Mouse (Mus musculus) stomach, postnatal 0 days (tissue): ENCODE data around the gene Sult1a1. TPM values are rescaled to one million over a fixed set of nuclear protein-coding genes. Genes with fewer than 3 reads are reported as not detected.

Experiments
- ATAC-seq: fragments of 200-750 bp; cut with Nextera tagmentation; 2 replicates; pipeline ENCODE4 v1.8.0; 2017; ENCODE audit not compliant: low FRiP score, low TSS enrichment
- DNase-seq: peaks from one replicate; pipeline ENCODE4 v3.0.0-alpha.2; 2016; ENCODE audit warnings: low spot score
- H3K27ac ChIP-seq: fragments of 300-500 bp; sonication (generic); replicated peaks from 2 replicates; pipeline ENCODE4 v1.5.1; 2014; ENCODE audit warnings: mild to moderate bottlenecking, control low read depth
- H3K27me3 ChIP-seq: fragments of 300-500 bp; sonication (generic); 2 replicates; pipeline ENCODE4 v1.6.1; 2014; ENCODE audit warnings: low read length; ENCODE audit not compliant: control insufficient read depth, insufficient read depth
- H3K36me3 ChIP-seq: fragments of 300-500 bp; sonication (generic); 2 replicates; pipeline ENCODE4 v1.6.1; 2014; ENCODE audit warnings: low read length, mixed read lengths; ENCODE audit not compliant: control insufficient read depth, insufficient read depth
- H3K4me1 ChIP-seq: fragments of 300-500 bp; sonication (generic); replicated peaks from 2 replicates; pipeline ENCODE4 v1.6.1; 2014; ENCODE audit warnings: antibody characterized with exemption; ENCODE audit not compliant: control insufficient read depth, insufficient read depth
- H3K4me2 ChIP-seq: fragments of 300-500 bp; sonication (generic); replicated peaks from 2 replicates; pipeline ENCODE4 v1.6.1; 2014; ENCODE audit warnings: low read depth, mild to moderate bottlenecking, control low read depth, moderate library complexity
- H3K4me3 ChIP-seq: fragments of 300-500 bp; sonication (generic); 2 replicates; pipeline ENCODE4 v1.5.1; 2014; ENCODE audit warnings: low read depth, low read length, control low read depth
- H3K9ac ChIP-seq: fragments of 300-500 bp; sonication (generic); 2 replicates; pipeline ENCODE4 v1.6.1; 2014; ENCODE audit warnings: mild to moderate bottlenecking, low read length, control low read depth, mixed read lengths
- H3K9me3 ChIP-seq: fragments of 300-500 bp; sonication (generic); 2 replicates; pipeline ENCODE4 v1.6.1; 2016; ENCODE audit warnings: low read length; ENCODE audit not compliant: control insufficient read depth
- CTCF ChIP-seq: IDR thresholded peaks from 2 replicates; pipeline ENCODE4 v1.5.1; 2016; ENCODE audit warnings: antibody characterized with exemption, low read depth, mild to moderate bottlenecking, moderate library complexity
- EP300 ChIP-seq: optimal IDR thresholded peaks from 2 replicates; pipeline ENCODE3; 2016; ENCODE audit warnings: antibody characterized with exemption
- WGBS: fragments of 180-500 bp; shearing (Covaris S2); extraction: QIAGEN DNeasy Blood & Tissue Kit; methylation state at CpG from one replicate; pipeline ENCODE4 v1.1.7; 2014; 5-methylcytosine and 5-hydroxymethylcytosine counted together
- polyA plus RNA-seq: library from polyadenylated mRNA; unstranded; fragments of >200 nt; fragmentation: Nextera tagmentation; extraction: Ambion mirVana; gene quantifications from 2 replicates; pipeline ENCODE4 v1.2.1, GENCODE M21; 2015

The Sult1a1 gene
- polyA plus RNA-seq, 1 experiment from 2014 or later: 10.9 TPM

GRCm38 (mm10) chr7:126701070-126701469 lies 24.8 kb upstream of the Sult1a1 start:
- no peaks in the 10 kb centered on the region for H3K36me3 ChIP-seq
- no peaks in the 10 kb centered on the region; the same call in 1 of the 2 replicates for H3K4me1 ChIP-seq
- no peak overlapping the region for H3K4me3 ChIP-seq
- no peaks in the 10 kb centered on the region for H3K27me3 ChIP-seq
- H3K9me3 ChIP-seq: no peaks in the 10 kb centered on the region
- TF ChIP-seq CTCF: peak; percentile 91
- no peak for TF ChIP-seq EP300
- no peak overlapping the region for H3K4me2 ChIP-seq
- under 1% methylated on average over 11 of the region's 11 CpGs for WGBS
- no peak overlapping the region for H3K27ac ChIP-seq
- peak; percentile 69 for ATAC-seq
- H3K9ac ChIP-seq: peak overlapping the region; percentile 8; the same call in 1 of the 2 replicates
- DNase-seq: peak; percentile 91

GRCm38 (mm10) chr7:126700063-126701015 lies 24.1 kb upstream of the Sult1a1 start:
- Histone ChIP-seq H3K4me3 (no peak overlapping the region), H3K27me3 (no peaks in the 10 kb centered on the region), H3K27ac (no peak overlapping the region), H3K9ac (no peak overlapping the region), H3K9me3 (no peaks in the 10 kb centered on the region), H3K4me1 (no peaks in the 10 kb centered on the region; the same call in 1 of the 2 replicates), H3K36me3 (no peaks in the 10 kb centered on the region), H3K4me2 (no peak overlapping the region)
- TF ChIP-seq EP300: no peak
- TF ChIP-seq CTCF: no peak
- WGBS: 80% methylated on average over 25 of the region's 25 CpGs
- ATAC-seq (no peak; the same call in 1 of the 2 replicates), DNase-seq (no peak)

- Histone ChIP-seq H3K4me1 (no peaks in the 10 kb centered on the region; the same call in 1 of the 2 replicates), H3K4me2 (no peak overlapping the region), H3K27ac (no peak overlapping the region), H3K9ac (no peak overlapping the region), H3K4me3 (no peak overlapping the region), H3K9me3 (no peaks in the 10 kb centered on the region), H3K36me3 (no peaks in the 10 kb centered on the region), H3K27me3 (no peaks in the 10 kb centered on the region)
- DNase-seq (no peak), ATAC-seq (no peak)
- no peak for TF ChIP-seq CTCF
- no peak for TF ChIP-seq EP300
- WGBS: 94% methylated on average over 8 of the region's 8 CpGs
These were observed 21.6 kb upstream of the Sult1a1 start for GRCm38 (mm10) chr7:126697838-126698237.

GRCm38 (mm10) chr7:126696886-126697285 lies 20.7 kb upstream of the Sult1a1 start:
- no peak for TF ChIP-seq EP300
- TF ChIP-seq CTCF: no peak
- no peak for DNase-seq
- no peak for ATAC-seq
- H3K4me3 ChIP-seq: peak overlapping the region; percentile 88; the same call in 1 of the 2 replicates
- no peaks in the 10 kb centered on the region; the same call in 1 of the 2 replicates for H3K4me1 ChIP-seq
- 72% methylated on average over 3 of the region's 3 CpGs for WGBS
- H3K27ac ChIP-seq: no peak overlapping the region
- H3K9me3 ChIP-seq: no peaks in the 10 kb centered on the region
- H3K27me3 ChIP-seq: no peaks in the 10 kb centered on the region
- peak overlapping the region; percentile 96 for H3K4me2 ChIP-seq
- H3K36me3 ChIP-seq: no peaks in the 10 kb centered on the region; the same call in none of the 2 replicates
- no peak overlapping the region; the same call in 1 of the 2 replicates for H3K9ac ChIP-seq

GRCm38 (mm10) chr7:126696303-126696702 lies 20.1 kb upstream of the Sult1a1 start:
- no peaks in the 10 kb centered on the region; the same call in none of the 2 replicates for H3K36me3 ChIP-seq
- no peaks in the 10 kb centered on the region for H3K9me3 ChIP-seq
- H3K27me3 ChIP-seq: no peaks in the 10 kb centered on the region
- no peak for DNase-seq
- H3K4me2 ChIP-seq: peak overlapping the region; percentile 96
- no peak overlapping the region for H3K27ac ChIP-seq
- H3K4me1 ChIP-seq: no peaks in the 10 kb centered on the region; the same call in 1 of the 2 replicates
- peak overlapping the region; percentile 88 for H3K4me3 ChIP-seq
- peak overlapping the region; percentile 77 for H3K9ac ChIP-seq
- TF ChIP-seq EP300: no peak
- no peak for ATAC-seq
- 4% methylated on average over 17 of the region's 17 CpGs for WGBS
